Mouse (Mus musculus): ENCODE results near the gene Cd101. TPM values are rescaled to one million over a fixed set of nuclear protein-coding genes. Genes with fewer than 3 reads are reported as not detected.

Cd101 gene
- 0.23 and 0.37 TPM in 2 replicates for polyA plus RNA-seq (2015; fragmentation: Nextera tagmentation; extraction: Ambion mirVana)

GRCm38 (mm10) chr3:101029339-101029738 lies at the start of gene Cd101:
TSS of gene Cd101 (minus strand) at chr3:101029556.
- H3K4me2 ChIP-seq: no peak within 1 kb of the TSS
- 85% methylated on average over 4 of the region's 4 CpGs for WGBS
- no peaks in the 10 kb centered on the region for H3K36me3 ChIP-seq
- H3K27ac ChIP-seq: no peak within 1 kb of the TSS
- H3K4me1 ChIP-seq: peaks cover 4% of the 10 kb centered on the region; the same call in 1 of the 2 replicates
- no peaks in the 10 kb centered on the region for H3K27me3 ChIP-seq
- no peak within 1 kb of the TSS for H3K4me3 ChIP-seq
- H3K9me3 ChIP-seq: no peaks in the 10 kb centered on the region
- ATAC-seq (ENCODE audit: insufficient number of reproducible peaks, low FRiP score, low TSS enrichment, low read depth): no peak
- H3K9ac ChIP-seq: no peak within 1 kb of the TSS

- H3K27me3 ChIP-seq: no peaks in the 10 kb centered on the region
- H3K4me2 ChIP-seq: no peak overlapping the region
- 63% methylated on average over 1 of the region's 1 CpGs for WGBS
- no peak overlapping the region for H3K4me3 ChIP-seq
- H3K27ac ChIP-seq: no peak overlapping the region
- peaks cover 14% of the 10 kb centered on the region; the same call in 1 of the 2 replicates for H3K4me1 ChIP-seq
- no peak for ATAC-seq (ENCODE audit: insufficient number of reproducible peaks, low FRiP score, low TSS enrichment, low read depth)
- no peaks in the 10 kb centered on the region for H3K9me3 ChIP-seq
- H3K9ac ChIP-seq: no peak overlapping the region
- peaks cover 20% of the 10 kb centered on the region for H3K36me3 ChIP-seq
These were observed 49.0 kb upstream of the Cd101 start for GRCm38 (mm10) chr3:101078344-101078743.

GRCm38 (mm10) chr3:101077710-101078100 lies 48.3 kb upstream of the Cd101 start:
- Histone ChIP-seq H3K36me3 (peaks cover 25% of the 10 kb centered on the region), H3K27me3 (no peaks in the 10 kb centered on the region), H3K9ac (no peak overlapping the region), H3K9me3 (no peaks in the 10 kb centered on the region), H3K4me1 (peaks cover 15% of the 10 kb centered on the region; the same call in 1 of the 2 replicates), H3K4me2 (no peak overlapping the region), H3K4me3 (no peak overlapping the region), H3K27ac (no peak overlapping the region)
- ATAC-seq (ENCODE audit: insufficient number of reproducible peaks, low FRiP score, low TSS enrichment, low read depth): no peak
- 88% methylated on average over 6 of the region's 6 CpGs for WGBS

- Histone ChIP-seq H3K9me3 (no peaks in the 10 kb centered on the region), H3K27me3 (no peaks in the 10 kb centered on the region), H3K36me3 (peaks cover 30% of the 10 kb centered on the region), H3K27ac (no peak overlapping the region), H3K4me1 (peaks cover 15% of the 10 kb centered on the region; the same call in 1 of the 2 replicates), H3K9ac (no peak overlapping the region), H3K4me3 (no peak overlapping the region), H3K4me2 (no peak overlapping the region)
- ATAC-seq (ENCODE audit: insufficient number of reproducible peaks, low FRiP score, low TSS enrichment, low read depth): no peak
- 92% methylated on average over 25 of the region's 25 CpGs for WGBS
These were observed 47.8 kb upstream of the Cd101 start for GRCm38 (mm10) chr3:101076966-101077709.

- Histone ChIP-seq H3K4me1 (peaks cover 22% of the 10 kb centered on the region; the same call in 1 of the 2 replicates), H3K4me3 (no peak overlapping the region), H3K27ac (no peak overlapping the region), H3K9me3 (no peaks in the 10 kb centered on the region), H3K36me3 (peaks cover 38% of the 10 kb centered on the region), H3K4me2 (no peak overlapping the region), H3K27me3 (no peaks in the 10 kb centered on the region), H3K9ac (no peak overlapping the region)
- ATAC-seq (ENCODE audit: insufficient number of reproducible peaks, low FRiP score, low TSS enrichment, low read depth): no peak
- WGBS: 52% methylated on average over 3 of the region's 3 CpGs
These were observed 46.5 kb upstream of the Cd101 start for GRCm38 (mm10) chr3:101075866-101076265.

DNA sequence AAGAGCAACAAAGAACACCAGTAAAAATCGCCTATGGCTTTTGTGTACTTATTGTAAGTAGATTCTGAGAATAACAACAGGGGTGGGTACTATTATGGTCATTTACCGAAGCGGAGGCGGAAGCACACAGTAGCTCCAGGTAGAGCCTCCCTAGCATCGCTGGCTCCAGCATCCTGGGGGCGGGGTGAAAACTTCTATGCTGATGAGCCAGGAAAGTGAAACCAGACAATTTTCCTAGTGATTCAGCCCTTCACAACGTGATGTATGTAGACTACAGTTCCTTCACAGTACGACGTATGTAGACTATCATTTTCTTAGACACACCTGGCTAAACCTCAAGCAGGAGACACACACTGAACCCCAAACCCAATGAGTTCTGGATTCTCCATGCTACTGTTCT lies 44.0 kb upstream of the Cd101 start:
- Histone ChIP-seq H3K4me2 (no peak overlapping the region), H3K4me1 (peaks cover 33% of the 10 kb centered on the region)

DNA sequence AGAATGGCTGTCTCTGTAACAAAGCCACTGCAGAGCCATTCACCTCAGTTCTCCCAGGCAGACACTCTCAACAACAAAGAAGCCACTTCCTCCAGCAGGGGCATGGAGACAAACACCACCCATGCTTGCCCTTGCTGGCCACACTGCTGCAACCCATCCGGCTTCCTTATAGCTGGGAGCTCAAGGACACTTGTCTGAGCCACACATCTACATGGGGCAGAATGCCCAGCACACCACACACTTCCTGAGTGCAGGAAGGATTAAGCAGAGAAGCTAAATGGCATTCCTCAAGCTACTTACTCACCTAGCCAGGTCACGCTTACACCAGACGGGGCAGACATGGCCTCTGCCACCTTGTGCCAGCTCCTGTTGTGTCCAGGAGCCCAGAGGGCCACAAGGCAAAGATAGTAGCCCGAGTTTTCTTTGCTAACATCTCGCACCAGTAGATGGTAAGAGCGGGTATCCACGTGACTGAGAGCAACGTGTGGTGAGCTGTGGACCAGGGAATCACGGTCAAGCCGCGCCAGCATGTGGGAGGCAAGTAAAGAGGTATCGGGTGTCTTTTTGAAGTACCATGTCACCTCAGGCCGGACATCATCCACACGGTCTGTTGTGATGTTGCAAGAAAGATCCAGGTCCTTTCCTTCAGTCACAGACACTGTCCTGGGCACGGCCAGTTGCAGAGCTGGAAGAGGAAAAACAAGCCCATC lies 43.3 kb upstream of the Cd101 start:
- Histone ChIP-seq H3K4me3 (no peak overlapping the region), H3K9me3 (no peaks in the 10 kb centered on the region), H3K4me2 (no peak overlapping the region), H3K9ac (no peak overlapping the region), H3K36me3 (peaks cover 31% of the 10 kb centered on the region), H3K4me1 (peaks cover 30% of the 10 kb centered on the region), H3K27me3 (no peaks in the 10 kb centered on the region), H3K27ac (no peak overlapping the region)
- WGBS: 76% methylated on average over 15 of the region's 15 CpGs
- no peak for ATAC-seq (ENCODE audit: insufficient number of reproducible peaks, low FRiP score, low TSS enrichment, low read depth)

More for the DNA sequence above, 44.0 kb upstream of the Cd101 start:
- no peaks in the 10 kb centered on the region for H3K27me3 ChIP-seq
- H3K36me3 ChIP-seq: peaks cover 31% of the 10 kb centered on the region
- H3K9ac ChIP-seq: no peak overlapping the region
- WGBS: 71% methylated on average over 9 of the region's 9 CpGs
- no peak overlapping the region for H3K4me3 ChIP-seq
- no peak for ATAC-seq (ENCODE audit: insufficient number of reproducible peaks, low FRiP score, low TSS enrichment, low read depth)
- H3K27ac ChIP-seq: no peak overlapping the region
- no peaks in the 10 kb centered on the region for H3K9me3 ChIP-seq

DNA sequence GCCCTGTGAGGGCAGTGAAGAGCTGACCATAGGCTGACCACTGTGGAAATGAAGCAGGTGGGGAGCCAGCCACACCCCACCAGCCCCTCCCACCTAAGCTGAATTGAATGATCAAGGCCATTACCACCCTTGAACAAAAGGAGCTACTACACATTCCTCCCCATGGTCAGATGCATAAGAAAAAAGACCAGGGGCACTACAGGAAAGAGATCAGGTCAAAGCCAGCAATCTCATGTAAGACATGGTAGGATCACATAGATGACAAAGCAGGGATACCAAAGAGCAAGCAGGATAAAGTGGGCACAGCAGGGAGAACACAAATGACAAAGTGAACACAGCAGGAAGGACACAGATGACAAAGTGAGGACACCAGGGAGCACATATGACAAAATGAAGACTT lies 42.2 kb upstream of the Cd101 start:
- H3K4me1 ChIP-seq: peaks cover 30% of the 10 kb centered on the region
- H3K4me3 ChIP-seq: no peak overlapping the region
- ATAC-seq (ENCODE audit: insufficient number of reproducible peaks, low FRiP score, low TSS enrichment, low read depth): no peak
- H3K27ac ChIP-seq: peak overlapping the region; percentile 19; the same call in 1 of the 2 replicates
- H3K9ac ChIP-seq: no peak overlapping the region
- H3K36me3 ChIP-seq: peaks cover 24% of the 10 kb centered on the region
- no peaks in the 10 kb centered on the region for H3K9me3 ChIP-seq
- H3K27me3 ChIP-seq: no peaks in the 10 kb centered on the region
- no peak overlapping the region for H3K4me2 ChIP-seq

DNA sequence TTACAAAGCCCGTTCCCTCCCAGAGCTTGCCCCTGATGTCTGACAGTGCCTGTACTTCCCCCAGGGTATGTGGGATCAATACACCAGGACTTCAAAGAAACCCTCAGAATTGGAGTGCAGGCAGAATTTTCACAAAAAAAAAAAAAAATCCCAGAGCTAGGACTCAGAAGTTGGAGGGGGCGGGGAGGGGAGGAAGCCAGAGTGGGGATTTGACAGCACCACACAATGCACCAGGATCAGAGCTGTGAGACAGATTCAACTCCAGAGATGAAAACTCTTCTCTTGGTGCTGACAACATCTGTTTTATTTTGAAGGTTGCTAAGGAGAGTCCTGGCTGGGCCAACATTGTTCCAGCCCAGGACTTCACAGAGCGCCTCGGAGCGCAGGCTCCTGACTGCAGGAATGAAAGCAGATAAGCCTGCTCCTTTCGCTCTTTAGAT lies 41.5 kb upstream of the Cd101 start:
- peaks cover 27% of the 10 kb centered on the region for H3K4me1 ChIP-seq
- peaks cover 24% of the 10 kb centered on the region for H3K36me3 ChIP-seq
- ATAC-seq (ENCODE audit: insufficient number of reproducible peaks, low FRiP score, low TSS enrichment, low read depth): peak; percentile 46; the same call in 1 of the 2 replicates
- H3K27ac ChIP-seq: peak overlapping the region; percentile 19; the same call in 1 of the 2 replicates
- WGBS: 57% methylated on average over 6 of the region's 6 CpGs
- no peak overlapping the region for H3K4me3 ChIP-seq
- no peak overlapping the region for H3K4me2 ChIP-seq
- H3K9me3 ChIP-seq: no peaks in the 10 kb centered on the region
- no peaks in the 10 kb centered on the region for H3K27me3 ChIP-seq
- H3K9ac ChIP-seq: no peak overlapping the region

GRCm38 (mm10) chr3:101070230-101070795 lies 41.0 kb upstream of the Cd101 start:
- ATAC-seq (ENCODE audit: insufficient number of reproducible peaks, low FRiP score, low TSS enrichment, low read depth): no peak
- Histone ChIP-seq H3K36me3 (peaks cover 24% of the 10 kb centered on the region; the same call in 1 of the 2 replicates), H3K4me1 (peaks cover 24% of the 10 kb centered on the region), H3K27ac (peak overlapping the region; percentile 19; the same call in 1 of the 2 replicates), H3K9me3 (no peaks in the 10 kb centered on the region), H3K27me3 (no peaks in the 10 kb centered on the region), H3K4me3 (no peak overlapping the region), H3K4me2 (no peak overlapping the region), H3K9ac (no peak overlapping the region)
- WGBS: 50% methylated on average over 10 of the region's 10 CpGs

- no peaks in the 10 kb centered on the region for H3K27me3 ChIP-seq
- no peaks in the 10 kb centered on the region for H3K9me3 ChIP-seq
- H3K36me3 ChIP-seq: peaks cover 21% of the 10 kb centered on the region; the same call in 1 of the 2 replicates
- peaks cover 24% of the 10 kb centered on the region for H3K4me1 ChIP-seq
- H3K27ac ChIP-seq: no peak overlapping the region
- 38% methylated on average over 5 of the region's 5 CpGs for WGBS
- no peak for ATAC-seq (ENCODE audit: insufficient number of reproducible peaks, low FRiP score, low TSS enrichment, low read depth)
- no peak overlapping the region for H3K4me3 ChIP-seq
- H3K9ac ChIP-seq: no peak overlapping the region
- no peak overlapping the region for H3K4me2 ChIP-seq
These were observed 39.3 kb upstream of the Cd101 start for GRCm38 (mm10) chr3:101068701-101069100.

GRCm38 (mm10) chr3:101066175-101066574 lies 36.8 kb upstream of the Cd101 start:
- no peaks in the 10 kb centered on the region for H3K9me3 ChIP-seq
- H3K4me2 ChIP-seq: no peak overlapping the region
- peaks cover 16% of the 10 kb centered on the region for H3K4me1 ChIP-seq
- no peak overlapping the region for H3K9ac ChIP-seq
- H3K36me3 ChIP-seq: no peaks in the 10 kb centered on the region
- WGBS: 74% methylated on average over 6 of the region's 6 CpGs
- no peak overlapping the region for H3K27ac ChIP-seq
- no peak overlapping the region for H3K4me3 ChIP-seq
- H3K27me3 ChIP-seq: no peaks in the 10 kb centered on the region
- no peak for ATAC-seq (ENCODE audit: insufficient number of reproducible peaks, low FRiP score, low TSS enrichment, low read depth)

All from limb, embryonic 15.5 days (tissue).